Mouse (Mus musculus) neural tube, embryonic 15.5 days (tissue): Measurements from ENCODE around the gene Hes2. TPM values are rescaled to one million over a fixed set of nuclear protein-coding genes. Genes with fewer than 3 reads are reported as not detected.

Experiments
- ATAC-seq: fragments of 200-750 bp; cut with Nextera tagmentation; 2 replicates; pipeline ENCODE4 v1.8.0; 2017; ENCODE audit warnings: mild to moderate bottlenecking, moderate TSS enrichment, moderate library complexity; ENCODE audit not compliant: low FRiP score
- H3K27ac ChIP-seq: fragments of 300-500 bp; sonication (generic); replicated peaks from 2 replicates; pipeline ENCODE4 v1.5.1; 2015; ENCODE audit warnings: mild to moderate bottlenecking, inconsistent platforms
- H3K27me3 ChIP-seq: fragments of 300-500 bp; sonication (generic); replicated peaks from 2 replicates; pipeline ENCODE4 v1.6.1; 2015; ENCODE audit warnings: inconsistent platforms
- H3K36me3 ChIP-seq: fragments of 300-500 bp; sonication (generic); 2 replicates; pipeline ENCODE4 v1.6.1; 2015; ENCODE audit warnings: inconsistent platforms
- H3K4me1 ChIP-seq: fragments of 300-500 bp; sonication (generic); 2 replicates; pipeline ENCODE4 v1.6.1; 2015; ENCODE audit warnings: inconsistent platforms
- H3K4me2 ChIP-seq: fragments of 300-500 bp; sonication (generic); 2 replicates; pipeline ENCODE4 v1.6.1; 2015; ENCODE audit warnings: inconsistent platforms, mild to moderate bottlenecking, moderate library complexity
- H3K4me3 ChIP-seq: fragments of 300-500 bp; sonication (generic); replicated peaks from 2 replicates; pipeline ENCODE4 v1.5.1; 2015; ENCODE audit warnings: mild to moderate bottlenecking, inconsistent platforms
- H3K9ac ChIP-seq: fragments of 300-500 bp; sonication (generic); replicated peaks from 2 replicates; pipeline ENCODE4 v1.6.1; 2015; ENCODE audit warnings: mild to moderate bottlenecking, inconsistent platforms
- H3K9me3 ChIP-seq: fragments of 300-500 bp; sonication (generic); replicated peaks from 2 replicates; pipeline ENCODE4 v1.6.1; 2016; ENCODE audit warnings: inconsistent platforms
- WGBS: fragments of 180-500 bp; shearing (Covaris S2); methylation state at CpG from one replicate; pipeline ENCODE4 v1.1.7; 2015; ENCODE audit warnings: mixed read lengths; 5-methylcytosine and 5-hydroxymethylcytosine counted together
- polyA plus RNA-seq: library from polyadenylated mRNA; unstranded; fragments of >200 nt; fragmentation: Nextera tagmentation; extraction: Ambion mirVana; gene quantifications from 2 replicates; pipeline ENCODE4 v1.2.1, GENCODE M21; 2015

Gene Hes2
- polyA plus RNA-seq, 1 experiment from 2014 or later: not detected

DNA sequence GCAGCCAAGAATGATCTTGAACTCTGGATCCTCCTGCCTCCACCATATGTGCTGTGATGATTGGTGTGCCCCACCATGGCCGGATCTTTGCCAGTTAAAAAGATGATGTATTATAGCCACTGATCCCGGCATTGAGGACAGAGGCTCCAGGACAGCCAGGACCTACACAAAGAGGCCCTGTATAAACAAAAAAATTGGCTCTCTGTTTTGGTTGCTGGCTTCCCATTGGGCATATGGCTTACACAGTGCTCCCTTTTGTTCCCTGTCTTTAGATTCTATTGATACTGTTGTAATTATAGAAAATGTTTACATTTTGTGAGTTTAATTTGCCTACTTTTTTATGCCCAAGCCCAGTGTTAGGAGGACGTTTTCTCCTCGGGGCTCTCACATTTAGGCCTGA is 33.9 kb downstream of the Hes2 start:
- Histone ChIP-seq H3K9me3 (no peaks in the 10 kb centered on the region), H3K9ac (no peak overlapping the region), H3K27ac (no peak overlapping the region), H3K27me3 (no peaks in the 10 kb centered on the region), H3K4me3 (no peak overlapping the region), H3K36me3 (no peaks in the 10 kb centered on the region), H3K4me1 (peaks cover 17% of the 10 kb centered on the region), H3K4me2 (no peak overlapping the region)
- ATAC-seq: no peak
- 34% methylated on average over 4 of the region's 4 CpGs for WGBS

DNA sequence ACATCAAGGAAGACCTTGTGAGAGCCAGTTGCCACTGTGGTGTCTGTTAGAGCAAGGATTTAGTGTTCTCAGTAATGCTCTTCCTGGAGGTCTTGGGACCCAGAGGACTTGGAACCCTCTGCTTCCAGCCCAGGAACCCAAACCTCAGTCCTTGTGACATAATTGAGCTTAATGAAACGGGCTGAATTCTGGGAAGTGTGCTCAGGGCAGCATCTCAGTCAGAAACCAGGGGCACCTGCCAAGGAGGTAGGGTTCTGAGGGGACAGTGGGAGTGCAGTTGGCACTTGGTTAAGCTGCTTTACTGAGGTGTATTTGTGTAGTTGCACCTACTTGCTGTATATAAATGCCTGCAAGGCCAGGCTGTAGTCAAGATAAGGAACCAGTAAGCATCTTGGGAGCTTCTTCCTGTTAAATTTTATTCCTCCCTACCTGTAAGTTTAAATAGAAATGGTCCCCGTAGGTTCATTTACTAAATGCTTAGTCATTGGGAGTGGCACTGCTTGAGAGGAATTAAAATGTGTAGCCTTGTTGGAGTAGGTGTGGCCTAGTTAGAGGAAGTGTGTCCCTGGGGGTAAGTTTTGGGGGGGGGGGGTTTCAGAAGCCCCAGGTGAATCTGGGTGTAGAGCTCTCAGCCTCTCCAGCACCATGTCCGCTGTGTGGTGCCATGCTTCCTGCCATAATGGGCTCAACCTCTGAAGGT is 36.0 kb downstream of the Hes2 start:
- no peak overlapping the region for H3K27ac ChIP-seq
- peaks cover 17% of the 10 kb centered on the region for H3K4me1 ChIP-seq
- H3K4me2 ChIP-seq: no peak overlapping the region
- no peak overlapping the region for H3K9ac ChIP-seq
- 96% methylated on average over 3 of the region's 3 CpGs for WGBS
- H3K9me3 ChIP-seq: no peaks in the 10 kb centered on the region
- ATAC-seq: no peak
- H3K4me3 ChIP-seq: no peak overlapping the region
- H3K27me3 ChIP-seq: no peaks in the 10 kb centered on the region
- no peaks in the 10 kb centered on the region for H3K36me3 ChIP-seq

DNA sequence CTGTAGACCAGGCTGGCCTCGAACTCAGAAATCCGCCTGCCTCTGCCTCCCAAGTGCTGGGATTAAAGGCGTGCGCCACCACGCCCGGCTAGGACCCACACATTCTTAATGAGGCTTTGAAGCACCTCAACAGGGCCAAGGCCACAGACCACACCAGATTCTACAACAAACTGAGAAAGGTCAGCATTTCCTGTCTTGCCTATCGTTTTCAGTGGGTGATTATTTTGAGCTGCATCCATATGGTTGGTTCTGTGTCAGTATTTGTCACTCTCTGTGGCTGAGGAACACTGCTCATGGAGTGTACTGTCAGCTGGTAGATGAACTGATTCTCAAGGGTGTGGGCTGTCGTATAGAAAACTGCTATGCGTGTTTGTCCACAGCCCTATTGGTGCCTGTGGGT is 37.6 kb downstream of the Hes2 start:
- no peak overlapping the region for H3K27ac ChIP-seq
- H3K4me1 ChIP-seq: peaks cover 9% of the 10 kb centered on the region
- 90% methylated on average over 9 of the region's 9 CpGs for WGBS
- H3K9ac ChIP-seq: no peak overlapping the region
- no peak overlapping the region for H3K4me3 ChIP-seq
- H3K36me3 ChIP-seq: no peaks in the 10 kb centered on the region
- H3K27me3 ChIP-seq: no peaks in the 10 kb centered on the region
- H3K9me3 ChIP-seq: no peaks in the 10 kb centered on the region
- ATAC-seq: no peak
- H3K4me2 ChIP-seq: no peak overlapping the region

DNA sequence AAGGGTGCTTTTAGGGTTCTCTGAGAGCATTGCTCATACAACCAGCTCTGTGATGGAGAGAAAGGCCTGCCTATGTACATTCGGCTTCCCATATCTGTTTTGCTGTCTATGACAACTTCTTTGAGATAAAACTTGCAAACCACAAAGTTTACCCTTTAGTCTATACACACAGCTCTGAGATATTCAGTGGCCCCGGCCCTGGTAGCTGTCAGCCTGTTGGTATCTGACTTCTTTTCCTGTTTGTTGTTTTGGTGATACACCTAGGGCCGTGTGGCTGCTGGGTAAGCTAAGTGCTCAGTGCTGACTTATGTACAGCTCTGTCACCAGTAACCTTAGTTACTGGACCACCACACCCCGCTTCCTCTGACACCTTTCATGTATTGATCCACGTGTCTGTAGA is 38.9 kb downstream of the Hes2 start:
- Histone ChIP-seq H3K4me3 (no peak overlapping the region), H3K4me2 (no peak overlapping the region), H3K9ac (no peak overlapping the region), H3K36me3 (no peaks in the 10 kb centered on the region), H3K27me3 (no peaks in the 10 kb centered on the region), H3K9me3 (no peaks in the 10 kb centered on the region), H3K27ac (no peak overlapping the region), H3K4me1 (peaks cover 17% of the 10 kb centered on the region)
- 86% methylated on average over 5 of the region's 5 CpGs for WGBS
- ATAC-seq: no peak

DNA sequence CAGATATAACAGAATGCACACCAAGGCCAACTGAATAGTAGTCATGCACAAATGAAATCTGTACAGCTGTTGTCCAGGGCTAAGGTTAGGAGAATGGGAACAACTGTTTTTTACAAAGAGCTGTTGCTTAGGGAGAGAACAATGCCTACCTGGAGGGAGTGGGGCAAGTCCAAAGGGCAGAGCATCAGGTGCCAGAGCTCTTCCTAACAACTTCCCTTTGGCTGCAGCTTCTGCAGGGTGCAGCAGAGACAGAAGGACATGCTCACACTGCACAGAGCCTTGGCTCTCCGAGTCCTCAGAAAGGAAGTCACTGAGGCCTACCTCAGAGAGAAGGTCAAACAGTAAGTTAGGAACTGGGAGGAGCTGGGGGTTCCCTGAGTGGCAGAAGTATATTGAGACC is 41.0 kb downstream of the Hes2 start:
- Histone ChIP-seq H3K4me2 (no peak overlapping the region), H3K4me3 (no peak overlapping the region), H3K4me1 (peaks cover 16% of the 10 kb centered on the region), H3K9me3 (no peaks in the 10 kb centered on the region), H3K27ac (no peak overlapping the region), H3K36me3 (no peaks in the 10 kb centered on the region), H3K9ac (no peak overlapping the region), H3K27me3 (no peaks in the 10 kb centered on the region)
- ATAC-seq: no peak
- WGBS: 85% methylated on average over 1 of the region's 1 CpGs

DNA sequence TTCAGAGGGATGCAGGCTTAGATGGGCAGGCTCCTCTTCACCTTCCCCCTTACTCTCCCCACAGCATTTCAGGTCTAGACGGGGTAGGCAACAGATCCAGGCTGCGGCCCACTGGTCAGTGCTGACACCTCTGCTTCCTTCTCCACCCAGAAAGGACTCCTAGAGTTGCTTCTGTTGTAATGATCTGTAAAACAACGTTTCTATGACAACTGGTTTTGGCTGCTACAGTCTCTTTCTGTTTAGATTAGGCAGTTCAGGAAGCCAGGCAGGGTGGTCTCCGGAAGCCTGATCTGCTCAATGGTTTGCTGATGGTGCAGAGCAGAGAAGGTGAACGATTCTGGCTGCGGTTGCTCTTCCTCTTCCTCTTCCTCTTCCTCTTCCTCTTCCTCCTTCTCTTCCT is 42.8 kb downstream of the Hes2 start:
- Histone ChIP-seq H3K36me3 (no peaks in the 10 kb centered on the region), H3K27ac (no peak overlapping the region), H3K4me1 (peaks cover 22% of the 10 kb centered on the region), H3K9me3 (no peaks in the 10 kb centered on the region), H3K4me2 (no peak overlapping the region), H3K4me3 (no peak overlapping the region), H3K27me3 (no peaks in the 10 kb centered on the region), H3K9ac (no peak overlapping the region)
- WGBS: 75% methylated on average over 6 of the region's 6 CpGs
- ATAC-seq: no peak

DNA sequence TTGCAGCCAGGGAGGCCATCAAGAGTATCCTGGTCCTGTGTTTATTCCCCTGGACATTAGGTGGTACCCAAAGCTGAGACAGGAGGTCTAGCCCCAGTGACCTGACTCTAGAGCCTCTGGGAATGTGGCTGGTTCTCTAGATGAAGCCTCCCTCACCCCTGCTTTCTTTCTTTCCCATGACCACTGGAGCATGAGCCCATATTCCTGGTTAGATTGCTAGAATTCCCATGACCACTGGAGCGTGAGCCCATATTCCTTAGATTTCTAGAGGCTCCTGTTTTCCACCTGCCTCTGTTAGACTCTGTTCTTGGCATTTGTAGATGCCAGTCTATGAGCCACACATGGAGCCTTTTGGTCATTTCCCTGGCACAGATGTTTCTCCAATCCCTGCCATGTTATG is 43.8 kb downstream of the Hes2 start:
- Histone ChIP-seq H3K27me3 (no peaks in the 10 kb centered on the region), H3K4me1 (peaks cover 23% of the 10 kb centered on the region), H3K27ac (no peak overlapping the region), H3K4me2 (no peak overlapping the region), H3K9me3 (no peaks in the 10 kb centered on the region), H3K36me3 (no peaks in the 10 kb centered on the region), H3K4me3 (no peak overlapping the region), H3K9ac (no peak overlapping the region)
- no peak for ATAC-seq
- WGBS: 87% methylated on average over 1 of the region's 1 CpGs

DNA sequence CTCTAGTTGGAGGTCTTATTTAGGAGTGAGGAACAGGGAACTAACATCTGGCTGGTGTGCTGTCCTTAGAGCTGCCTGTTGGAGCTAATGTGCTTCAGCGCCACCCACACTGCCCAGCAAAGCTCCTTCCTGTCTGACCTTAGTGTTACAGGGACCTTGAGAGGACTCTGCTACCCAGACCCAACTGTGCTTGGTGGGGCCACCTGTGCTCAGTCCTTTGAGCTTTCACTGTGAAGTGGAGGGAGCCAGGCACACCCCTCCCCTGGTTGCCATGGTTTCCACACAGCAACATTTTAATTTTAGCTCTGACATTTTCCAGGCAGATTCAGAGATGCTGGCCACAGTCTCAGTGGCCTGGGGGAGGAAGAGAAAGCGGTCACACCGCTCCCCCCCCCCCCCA is 44.2 kb downstream of the Hes2 start:
- no peak overlapping the region; the same call in 1 of the 2 replicates for H3K27ac ChIP-seq
- H3K36me3 ChIP-seq: no peaks in the 10 kb centered on the region
- ATAC-seq: no peak
- H3K4me1 ChIP-seq: peaks cover 23% of the 10 kb centered on the region
- 89% methylated on average over 3 of the region's 3 CpGs for WGBS
- H3K27me3 ChIP-seq: no peaks in the 10 kb centered on the region
- H3K9me3 ChIP-seq: no peaks in the 10 kb centered on the region
- no peak overlapping the region for H3K4me3 ChIP-seq
- no peak overlapping the region for H3K4me2 ChIP-seq
- H3K9ac ChIP-seq: no peak overlapping the region

DNA sequence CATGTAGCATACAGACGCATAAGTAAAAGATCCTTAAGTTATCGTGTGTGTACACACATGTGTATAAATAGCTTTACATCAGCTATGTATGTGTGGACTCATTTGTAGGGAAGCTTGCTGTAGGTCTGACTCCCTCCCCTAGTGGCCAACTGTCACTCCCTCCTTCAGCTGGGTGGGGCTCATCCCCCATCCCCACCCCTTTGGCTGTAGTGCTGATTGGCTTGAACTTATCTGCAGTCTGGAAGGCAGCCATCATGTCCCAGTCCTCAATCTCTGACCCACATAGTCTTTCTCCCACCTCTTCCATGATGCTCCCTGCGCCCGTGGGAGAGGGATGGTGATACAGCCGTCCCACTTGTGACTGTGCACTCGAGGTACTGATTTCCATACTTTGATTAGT is 46.0 kb downstream of the Hes2 start:
- Histone ChIP-seq H3K36me3 (0 out of 2 replicates have a peak, but pooled peaks cover 4% of the 10 kb centered on the region), H3K9me3 (no peaks in the 10 kb centered on the region), H3K27ac (no peak overlapping the region), H3K27me3 (no peaks in the 10 kb centered on the region), H3K9ac (no peak overlapping the region), H3K4me2 (no peak overlapping the region), H3K4me3 (no peak overlapping the region), H3K4me1 (peaks cover 25% of the 10 kb centered on the region)
- WGBS: 92% methylated on average over 6 of the region's 6 CpGs
- no peak for ATAC-seq

DNA sequence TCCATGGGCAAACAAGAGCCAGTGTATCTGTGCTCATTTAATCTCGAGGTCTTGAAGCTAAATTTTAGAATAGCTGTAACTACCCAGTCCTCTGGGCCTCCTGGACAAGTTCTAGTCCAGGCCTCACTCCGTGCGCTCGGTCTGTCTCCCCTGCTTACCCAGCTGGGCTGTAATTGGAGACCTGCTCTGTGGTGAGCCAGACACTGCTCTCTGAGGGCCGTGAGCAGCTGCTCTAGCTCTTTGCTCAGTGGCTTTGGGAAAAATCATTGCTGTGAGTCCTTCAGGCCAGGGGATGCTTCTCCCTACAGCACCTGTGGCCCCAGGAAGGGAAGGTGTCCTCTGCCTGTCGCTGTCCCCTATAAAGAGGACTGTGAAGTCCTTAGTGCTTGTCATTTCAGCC is 47.5 kb downstream of the Hes2 start:
- H3K4me1 ChIP-seq: peaks cover 23% of the 10 kb centered on the region
- WGBS: 53% methylated on average over 6 of the region's 6 CpGs

DNA sequence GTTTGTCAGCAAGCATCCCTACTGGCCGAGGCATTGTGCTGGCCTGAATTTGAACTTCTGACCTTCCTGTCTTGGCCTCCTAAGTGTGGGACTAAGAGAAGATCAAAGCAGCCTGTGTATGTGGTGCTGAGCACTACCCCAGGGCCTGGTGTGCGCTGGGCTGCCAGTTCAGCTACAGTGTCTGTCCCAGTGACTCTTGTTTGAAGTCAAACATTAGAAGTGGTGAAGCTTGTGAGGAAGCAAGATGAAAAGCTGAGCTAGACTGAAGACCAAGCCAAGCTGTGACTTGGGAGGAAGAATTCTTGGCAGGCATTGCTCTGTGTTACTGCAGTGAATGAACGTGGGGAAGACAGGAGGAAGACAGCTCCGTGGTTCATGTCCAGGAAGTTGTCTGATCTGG is 51.0 kb downstream of the Hes2 start:
- 45% methylated on average over 4 of the region's 4 CpGs for WGBS
- H3K27ac ChIP-seq: no peak overlapping the region
- no peak for ATAC-seq
- no peak overlapping the region for H3K4me2 ChIP-seq
- no peak overlapping the region for H3K4me3 ChIP-seq
- no peak overlapping the region for H3K9ac ChIP-seq
- peaks cover 16% of the 10 kb centered on the region; the same call in 1 of the 2 replicates for H3K4me1 ChIP-seq
- no peaks in the 10 kb centered on the region for H3K9me3 ChIP-seq
- peaks cover 4% of the 10 kb centered on the region; the same call in 1 of the 2 replicates for H3K36me3 ChIP-seq
- peaks cover 5% of the 10 kb centered on the region; the same call in 1 of the 2 replicates for H3K27me3 ChIP-seq

More for the DNA sequence above, 47.5 kb downstream of the Hes2 start:
- Histone ChIP-seq H3K9me3 (no peaks in the 10 kb centered on the region), H3K27ac (no peak overlapping the region), H3K4me2 (no peak overlapping the region), H3K27me3 (no peaks in the 10 kb centered on the region), H3K36me3 (peaks cover 4% of the 10 kb centered on the region; the same call in 1 of the 2 replicates), H3K4me3 (no peak overlapping the region), H3K9ac (no peak overlapping the region)
- no peak for ATAC-seq
